Mouse (Mus musculus): ENCODE measurements around the gene Dmrta2.

Gene Dmrta2

GRCm38 (mm10) chr4:110021956-110022625, 44.2 kb downstream of the Dmrta2 start:
- DNase-seq (ENCODE audit: low read depth, low spot score): peak; percentile 75

- DNase-seq (ENCODE audit: low read depth, low spot score): peak; percentile 59
Observed at GRCm38 (mm10) chr4:110028461-110029188, 50.8 kb downstream of the Dmrta2 start.

- DNase-seq (ENCODE audit: low read depth, low spot score): no peak
Observed at GRCm38 (mm10) chr4:110029446-110029845, 51.6 kb downstream of the Dmrta2 start.

Data from CD4-positive, CD25-positive, alpha-beta regulatory T cell, adult 2 months (primary cell).